Mouse (Mus musculus): ENCODE measurements around the gene Haghl.
"Not testable (repeated sequence)": the region's sequence is repeated elsewhere in the genome, so short reads cannot be mapped to it uniquely, and the experiment has no call there.

The Haghl gene

GRCm38 (mm10) chr17:25748238-25748637 is 37.2 kb downstream of the Haghl start:
- DNase-seq (ENCODE audit: low spot score in 2 of 2) = no peak

GRCm38 (mm10) chr17:25744311-25744710 is 41.2 kb downstream of the Haghl start:
- DNase-seq (ENCODE audit: low spot score in 2 of 2) = no peak

DNA sequence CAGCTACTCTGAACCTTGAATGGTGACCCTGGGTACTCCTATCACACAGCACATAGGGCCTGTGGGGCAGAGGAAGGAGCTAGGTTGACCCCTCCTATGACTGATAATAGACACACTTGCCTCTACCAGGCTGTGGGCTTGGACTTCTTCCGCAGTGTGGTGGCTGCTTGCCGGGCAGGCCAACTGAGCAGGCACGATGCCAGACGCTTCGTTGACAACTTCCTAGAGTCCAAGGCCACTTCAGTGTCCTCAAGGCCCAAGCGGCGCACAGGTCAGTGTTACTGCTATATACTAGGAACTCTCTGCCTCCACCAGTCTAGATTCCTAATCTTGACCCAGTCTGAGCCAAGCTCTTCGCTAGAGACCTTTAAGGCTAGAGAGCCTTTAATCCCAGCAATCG is 41.6 kb downstream of the Haghl start:
- no peak for DNase-seq (ENCODE audit: low spot score in 2 of 2)

DNA sequence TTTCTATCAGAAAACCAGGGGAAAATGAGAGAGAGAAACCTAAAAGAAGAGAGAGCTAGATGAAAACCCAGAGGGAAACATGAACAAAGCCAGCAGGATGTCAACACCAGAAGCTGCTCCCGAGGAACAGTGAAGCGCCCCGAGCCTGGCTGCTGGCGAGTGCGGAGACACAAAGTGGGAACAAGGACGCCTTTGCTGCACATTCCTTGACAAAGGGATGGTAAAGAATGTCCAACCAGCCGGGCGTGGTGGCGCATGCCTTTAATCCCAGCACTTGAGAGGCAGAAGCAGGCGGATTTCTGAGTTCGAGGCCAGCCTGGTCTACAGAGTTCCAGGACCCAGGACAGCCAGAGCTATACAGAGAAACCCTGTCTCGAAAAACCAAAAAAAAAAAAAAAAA is 44.0 kb downstream of the Haghl start:
- DNase-seq (ENCODE audit: low spot score in 2 of 2) = not testable (repeated sequence)

- no peak for DNase-seq (ENCODE audit: low spot score in 2 of 2)
Measured at GRCm38 (mm10) chr17:25738861-25739260, 46.6 kb downstream of the Haghl start.

- DNase-seq (ENCODE audit: low spot score in 2 of 2) = no peak
Measured at GRCm38 (mm10) chr17:25735745-25736144, 49.7 kb downstream of the Haghl start, which contains the start of gene Mslnl. Gene Mslnl, plus strand, starts transcription at chr17:25736042.

DNA sequence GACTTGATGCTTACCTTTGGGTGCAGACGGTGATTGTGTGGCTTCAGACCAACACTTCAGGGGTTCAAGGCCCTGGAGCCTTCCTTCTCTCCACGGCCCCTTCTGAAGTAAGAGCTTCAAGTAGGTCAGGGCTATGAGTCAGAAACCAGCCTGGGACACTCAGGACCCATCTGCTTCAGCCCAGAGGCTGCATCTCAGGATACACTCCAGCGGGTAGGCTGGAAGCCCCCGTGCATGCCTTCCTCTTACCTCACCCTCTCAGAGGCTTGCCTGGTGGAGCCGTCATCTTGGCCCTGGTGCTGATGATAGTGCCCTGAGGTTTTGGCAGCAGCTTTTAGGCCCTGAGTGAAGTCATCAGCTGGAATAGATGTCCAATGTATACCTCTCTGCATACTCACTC is 50.2 kb downstream of the Haghl start:
- DNase-seq (ENCODE audit: low spot score in 2 of 2) = no peak

DNA sequence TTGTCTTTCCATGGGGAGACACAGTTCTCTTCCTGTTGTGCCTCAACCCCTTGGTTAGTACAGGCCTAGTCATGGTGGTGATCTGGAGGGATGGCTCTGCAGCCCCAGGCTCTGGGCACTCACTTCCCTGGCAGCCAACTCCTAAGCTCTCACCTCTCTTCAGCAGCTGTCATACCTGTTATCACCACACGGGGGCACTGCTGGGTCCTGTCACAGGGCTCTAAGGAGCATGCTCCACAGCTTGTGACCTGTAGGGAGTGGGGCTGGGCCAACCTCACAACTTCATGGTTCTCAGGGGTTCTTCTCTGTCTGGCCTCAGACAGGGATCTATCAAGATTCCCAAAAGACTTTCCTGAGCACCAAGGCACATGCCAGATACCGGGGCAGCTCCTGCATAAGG is 53.4 kb downstream of the Haghl start:
- peak in 1 of 2 experiments; percentile 86 for DNase-seq (ENCODE audit: low spot score in 2 of 2)
